Mouse (Mus musculus) lung, postnatal 36 days (tissue): Measurements from ENCODE around the gene Gm21988.

ENCODE experiments used
- DNase-seq: peaks from one replicate; pipeline ENCODE4 v3.0.0; 2022; ENCODE audit warnings: mixed read lengths

Gm21988 gene

GRCm38 (mm10) chr11:70215301-70215700 lies 24.3 kb downstream of the Gm21988 start:
- no peak for DNase-seq

GRCm38 (mm10) chr11:70214856-70215209 lies 24.8 kb downstream of the Gm21988 start:
- DNase-seq = no peak

GRCm38 (mm10) chr11:70214191-70214855 lies 25.3 kb downstream of the Gm21988 start:
- DNase-seq = no peak

- DNase-seq = no peak
These were observed 25.9 kb downstream of the Gm21988 start for GRCm38 (mm10) chr11:70213736-70214135.

GRCm38 (mm10) chr11:70212896-70213295 lies 26.7 kb downstream of the Gm21988 start:
- peak; percentile 90 for DNase-seq

GRCm38 (mm10) chr11:70212423-70212822 lies 27.2 kb downstream of the Gm21988 start, which contains the start of gene Slc16a11:
Gene Slc16a11, plus strand, starts transcription at chr11:70212752.
- peak; percentile 61 for DNase-seq

GRCm38 (mm10) chr11:70211972-70212371 lies 27.7 kb downstream of the Gm21988 start:
- DNase-seq = peak; percentile 80

- DNase-seq = no peak
These were observed 28.9 kb downstream of the Gm21988 start for GRCm38 (mm10) chr11:70210681-70211080.

GRCm38 (mm10) chr11:70208778-70209388 lies 30.7 kb downstream of the Gm21988 start:
- DNase-seq = no peak

GRCm38 (mm10) chr11:70207283-70207682 lies 32.3 kb downstream of the Gm21988 start:
- DNase-seq = no peak

GRCm38 (mm10) chr11:70206801-70207200 lies 32.8 kb downstream of the Gm21988 start:
- DNase-seq = no peak

GRCm38 (mm10) chr11:70201691-70202090 lies 37.9 kb downstream of the Gm21988 start:
- DNase-seq = peak; percentile 93

GRCm38 (mm10) chr11:70200036-70200608 lies 39.5 kb downstream of the Gm21988 start:
- DNase-seq = peak; percentile 66

- peak; percentile 53 for DNase-seq
These were observed 40.5 kb downstream of the Gm21988 start for GRCm38 (mm10) chr11:70199107-70199506.

GRCm38 (mm10) chr11:70198332-70198731 lies 41.3 kb downstream of the Gm21988 start:
- peak; percentile 71 for DNase-seq

GRCm38 (mm10) chr11:70193354-70194285 lies 46.0 kb downstream of the Gm21988 start:
- DNase-seq = peak; percentile 80

GRCm38 (mm10) chr11:70192157-70192556 lies 47.5 kb downstream of the Gm21988 start:
- DNase-seq = no peak

GRCm38 (mm10) chr11:70191188-70191587 lies 48.4 kb downstream of the Gm21988 start:
- DNase-seq = no peak

GRCm38 (mm10) chr11:70189319-70190134 lies 50.1 kb downstream of the Gm21988 start:
- DNase-seq = no peak
